Mouse (Mus musculus) cerebellum, adult (tissue): Measurements from ENCODE around the gene Lrrc43.
"Not testable (repeated sequence)": the region's sequence is repeated elsewhere in the genome, so short reads cannot be mapped to it uniquely, and the experiment has no call there.

Experiments
- ATAC-seq: cut with Nextera tagmentation; 2 replicates; pipeline ENCODE4 v1.9.2; 2017; ENCODE audit warnings: mild to moderate bottlenecking, moderate library complexity, mixed read lengths; ENCODE audit not compliant: insufficient number of reproducible peaks, low FRiP score, low TSS enrichment

Gene Lrrc43

GRCm38 (mm10) chr5:123489112-123489785, at the start of gene Lrrc43, which contains the start of gene Il31:
Gene Lrrc43 (plus strand): TSS chr5:123489305.
Gene Il31 (minus strand): TSS chr5:123489489.
- no peak for ATAC-seq

GRCm38 (mm10) chr5:123439312-123439711, 49.8 kb upstream of the Lrrc43 start:
- ATAC-seq: no peak

- no peak for ATAC-seq
These were observed 49.2 kb upstream of the Lrrc43 start for GRCm38 (mm10) chr5:123439941-123440340.

GRCm38 (mm10) chr5:123440664-123441063, 48.4 kb upstream of the Lrrc43 start:
- no peak for ATAC-seq

GRCm38 (mm10) chr5:123442283-123442682, 46.8 kb upstream of the Lrrc43 start:
- no peak for ATAC-seq

GRCm38 (mm10) chr5:123444069-123444468, 45.0 kb upstream of the Lrrc43 start:
- peak; percentile 49; the same call in 1 of the 2 replicates for ATAC-seq

- no peak for ATAC-seq
These were observed 44.2 kb upstream of the Lrrc43 start for GRCm38 (mm10) chr5:123444849-123445334.

GRCm38 (mm10) chr5:123451886-123452285, 37.2 kb upstream of the Lrrc43 start:
- ATAC-seq: no peak

GRCm38 (mm10) chr5:123461420-123461819, 27.7 kb upstream of the Lrrc43 start:
- ATAC-seq: no peak

GRCm38 (mm10) chr5:123464638-123465037, 24.5 kb upstream of the Lrrc43 start:
- ATAC-seq: no peak

- ATAC-seq: no peak
These were observed 18.2 kb upstream of the Lrrc43 start for GRCm38 (mm10) chr5:123470784-123471400.

GRCm38 (mm10) chr5:123473817-123474216, 15.3 kb upstream of the Lrrc43 start:
- no peak for ATAC-seq

- ATAC-seq: no peak
These were observed 1.3 kb upstream of the Lrrc43 start for GRCm38 (mm10) chr5:123487659-123488395.

- no peak for ATAC-seq
These were observed 830 bp downstream of the Lrrc43 start for GRCm38 (mm10) chr5:123489935-123490334.

GRCm38 (mm10) chr5:123499717-123500116, 10.6 kb downstream of the Lrrc43 start:
- peak; percentile 74; the same call in 1 of the 2 replicates for ATAC-seq

GRCm38 (mm10) chr5:123501973-123502372, 12.9 kb downstream of the Lrrc43 start:
- no peak for ATAC-seq

GRCm38 (mm10) chr5:123507936-123508723, 19.0 kb downstream of the Lrrc43 start:
- 0 out of 2 replicates have a peak, but pooled peaks have one; percentile 52 for ATAC-seq

GRCm38 (mm10) chr5:123508921-123509320, 19.8 kb downstream of the Lrrc43 start:
- ATAC-seq: no peak

- no peak for ATAC-seq
These were observed 21.1 kb downstream of the Lrrc43 start, which contains the start of gene B3gnt4 for GRCm38 (mm10) chr5:123510160-123510559. Gene B3gnt4 (plus strand): TSS chr5:123510460.

- ATAC-seq: not testable (repeated sequence)
These were observed 22.3 kb downstream of the Lrrc43 start for GRCm38 (mm10) chr5:123511426-123511825.
